Mouse (Mus musculus): ENCODE measurements around the gene Notch3.

DNA sequence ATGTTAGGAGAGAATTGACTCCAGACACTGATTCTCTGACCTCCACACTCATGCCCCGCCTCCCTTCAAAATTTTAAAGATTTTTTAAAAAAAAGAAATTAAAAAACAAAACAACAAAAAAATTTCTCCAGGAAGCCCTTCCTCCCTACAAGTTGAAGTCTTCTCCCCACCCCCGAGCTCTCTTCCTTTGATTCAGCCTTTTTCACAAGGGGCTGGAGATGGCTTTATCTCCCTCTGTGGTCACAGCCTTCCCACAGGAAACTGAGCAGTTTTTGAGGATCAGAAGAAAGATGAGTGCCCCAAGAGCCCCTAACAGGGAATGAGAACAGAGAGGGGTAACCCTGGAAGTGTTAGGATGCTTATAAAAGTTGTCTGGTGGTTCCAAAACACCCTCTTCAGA is 5.8 kb upstream of the Notch3 start:
- TF ChIP-seq FLI1 (IDR thresholded peaks at IDR 0.05; ENCODE audit: low read length) (no peak), GATA1 (IDR thresholded peaks at IDR 0.05; ENCODE audit: borderline replicate concordance, low read length) (no peak)

Data from megakaryocyte, embryonic 14.5 days (primary cell).